Mouse (Mus musculus) spleen, adult 18-20 months (tissue): Measurements from ENCODE around the gene Tspan10.

Experiments
- DNase-seq, 2 experiments: peaks; one replicate each; pipeline ENCODE4 v3.0.0; 2022; ENCODE audit warnings: mixed read lengths in 2 of 2

Tspan10 gene

GRCm38 (mm10) chr11:120457370-120457769 lies 14.9 kb downstream of the Tspan10 start:
- DNase-seq: no peak

- peak; percentile 52 to 71 for DNase-seq
These were observed 15.6 kb downstream of the Tspan10 start, which contains the start of the genes Oxld1 and Ccdc137 for GRCm38 (mm10) chr11:120457772-120458751. TSS of gene Oxld1 (minus strand) at chr11:120458068. TSS of gene Ccdc137 (plus strand) at chr11:120458115.

- DNase-seq: no peak
These were observed 16.6 kb downstream of the Tspan10 start for GRCm38 (mm10) chr11:120458847-120459597.

- DNase-seq: no peak
These were observed 21.1 kb downstream of the Tspan10 start for GRCm38 (mm10) chr11:120463536-120463935.

GRCm38 (mm10) chr11:120464365-120464764 lies 21.9 kb downstream of the Tspan10 start:
- no peak for DNase-seq

- DNase-seq: no peak
These were observed 23.1 kb downstream of the Tspan10 start for GRCm38 (mm10) chr11:120465521-120465920.

- DNase-seq: peak; percentile 90
These were observed 24.7 kb downstream of the Tspan10 start, which contains the start of gene Arl16 for GRCm38 (mm10) chr11:120467051-120467735. TSS of gene Arl16 (minus strand) at chr11:120467607.

GRCm38 (mm10) chr11:120467736-120468092 lies 25.3 kb downstream of the Tspan10 start:
- DNase-seq: no peak

GRCm38 (mm10) chr11:120472052-120472451 lies 29.6 kb downstream of the Tspan10 start:
- no peak for DNase-seq

GRCm38 (mm10) chr11:120483448-120483934 lies 41.0 kb downstream of the Tspan10 start:
- DNase-seq: no peak

- peak; percentile 76 to 82 for DNase-seq
These were observed 42.0 kb downstream of the Tspan10 start, which contains the start of gene Mrpl12 for GRCm38 (mm10) chr11:120484265-120484981. TSS of gene Mrpl12 (plus strand) at chr11:120484613.

GRCm38 (mm10) chr11:120485251-120485650 lies 42.8 kb downstream of the Tspan10 start:
- no peak for DNase-seq

GRCm38 (mm10) chr11:120488516-120488915 lies 46.1 kb downstream of the Tspan10 start:
- DNase-seq: no peak

- DNase-seq: peak in 1 of 2 experiments; percentile 45
These were observed 46.8 kb downstream of the Tspan10 start for GRCm38 (mm10) chr11:120489054-120489761.

- DNase-seq: no peak
These were observed 48.0 kb downstream of the Tspan10 start for GRCm38 (mm10) chr11:120490291-120491046.

- DNase-seq: peak; percentile 74 to 87
These were observed 49.0 kb downstream of the Tspan10 start, which contains the start of gene Slc25a10 for GRCm38 (mm10) chr11:120491317-120492023. TSS of gene Slc25a10 (plus strand) at chr11:120491840.

- DNase-seq: peak; percentile 20 to 37
These were observed 49.8 kb downstream of the Tspan10 start for GRCm38 (mm10) chr11:120492024-120492877.

GRCm38 (mm10) chr11:120492878-120493203 lies 50.4 kb downstream of the Tspan10 start:
- no peak for DNase-seq

GRCm38 (mm10) chr11:120493351-120493750 lies 50.9 kb downstream of the Tspan10 start:
- no peak for DNase-seq
